Mouse (Mus musculus): ENCODE results near the gene Hipk2. TPM values are rescaled to one million over a fixed set of nuclear protein-coding genes. Genes with fewer than 3 reads are reported as not detected.

Gene Hipk2
- polyA plus RNA-seq, 2 experiments = 11.9 to 12.3 TPM

DNA sequence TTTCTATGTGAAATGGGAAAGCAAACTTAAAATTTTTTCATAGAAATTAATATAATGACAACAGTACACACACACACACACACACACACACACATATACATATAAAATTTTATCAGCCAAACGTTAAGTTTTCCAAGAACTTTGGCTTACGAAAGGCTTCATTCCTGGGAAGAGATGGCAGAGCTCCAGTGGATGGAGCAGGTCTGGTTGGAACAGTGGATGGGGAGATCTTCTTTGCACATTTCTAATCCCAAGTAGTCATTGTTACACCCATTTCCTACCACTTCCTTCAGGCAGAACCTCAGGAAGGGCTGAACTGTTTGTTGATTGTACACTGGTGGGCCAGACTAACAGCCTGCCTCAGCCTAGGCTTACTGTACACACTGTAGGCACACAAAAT, 106.3 kb downstream of the Hipk2 start:
- H3K4me2 ChIP-seq (replicated peaks; ENCODE audit: low read depth, low read length, severe bottlenecking) = no peak overlapping the region
- H3K4me1 ChIP-seq (ENCODE audit: control insufficient read depth, insufficient read depth, low read length) = no peaks in the 10 kb centered on the region
- TF ChIP-seq POLR2A (IDR thresholded peaks at IDR 0.05; ENCODE audit: borderline replicate concordance, extremely low read depth, insufficient read depth, insufficient read length) = no peak
- H3K4me3 ChIP-seq (replicated peaks; ENCODE audit: low read length) = no peak overlapping the region
- no peaks in the 10 kb centered on the region for H3K9me3 ChIP-seq (ENCODE audit: control insufficient read depth, low read length)
- no peaks in the 10 kb centered on the region for H3K27me3 ChIP-seq (ENCODE audit: control insufficient read depth, insufficient read depth, low read length)
- no peaks in the 10 kb centered on the region for H3K36me3 ChIP-seq (ENCODE audit: control insufficient read depth, insufficient read depth, low read length)
- DNase-seq (ENCODE audit: low spot score) = no peak
- 81% methylated on average over 2 of the region's 2 CpGs for WGBS
- no peak overlapping the region for H3K27ac ChIP-seq (replicated peaks; ENCODE audit: low read depth, low read length)
- H3K9ac ChIP-seq (ENCODE audit: low read depth, low read length, severe bottlenecking) = no peak overlapping the region
- no peak for ATAC-seq (ENCODE audit: low FRiP score, low read depth)

DNA sequence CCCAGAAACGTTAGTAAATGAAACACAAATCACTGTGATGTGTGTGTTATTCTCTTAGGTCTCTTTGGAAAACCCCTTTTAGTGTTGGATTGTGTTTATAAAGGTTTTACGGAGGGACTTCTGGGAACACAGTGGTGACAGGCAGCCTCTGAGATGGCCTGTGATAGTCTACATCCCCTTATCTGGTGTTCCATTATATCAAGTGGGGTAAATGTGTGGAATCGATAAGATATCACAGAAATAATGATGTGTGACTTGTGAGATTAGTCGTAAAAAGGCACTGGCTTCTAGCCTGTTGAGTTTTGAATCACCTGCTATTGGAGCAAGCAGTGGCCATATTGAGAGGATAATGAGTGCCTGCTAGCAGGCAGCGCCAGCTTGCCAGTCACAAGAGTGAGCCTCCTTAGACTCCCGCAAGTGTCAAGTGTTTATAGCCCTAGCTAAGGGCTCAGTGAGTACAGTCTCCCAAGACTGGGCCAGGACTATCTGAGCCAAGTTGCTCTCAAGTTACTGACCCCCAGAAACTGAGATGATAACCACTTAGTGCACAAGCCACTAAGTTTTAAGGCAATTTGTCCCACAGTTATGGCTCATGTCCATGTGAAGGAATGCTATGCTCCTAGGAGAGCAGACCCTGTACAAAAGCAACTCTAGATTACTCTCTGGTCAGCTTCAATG, 113.2 kb downstream of the Hipk2 start:
- no peaks in the 10 kb centered on the region for H3K36me3 ChIP-seq (ENCODE audit: control insufficient read depth, insufficient read depth, low read length)
- H3K27ac ChIP-seq (replicated peaks; ENCODE audit: low read depth, low read length) = no peak overlapping the region
- no peak overlapping the region for H3K4me3 ChIP-seq (replicated peaks; ENCODE audit: low read length)
- 65% methylated on average over 6 of the region's 6 CpGs for WGBS
- H3K9me3 ChIP-seq (ENCODE audit: control insufficient read depth, low read length) = no peaks in the 10 kb centered on the region
- TF ChIP-seq POLR2A (IDR thresholded peaks at IDR 0.05; ENCODE audit: borderline replicate concordance, extremely low read depth, insufficient read depth, insufficient read length) = no peak
- no peaks in the 10 kb centered on the region for H3K4me1 ChIP-seq (ENCODE audit: control insufficient read depth, insufficient read depth, low read length)
- ATAC-seq (ENCODE audit: low FRiP score, low read depth) (no peak), DNase-seq (ENCODE audit: low spot score) (no peak)
- no peak overlapping the region for H3K4me2 ChIP-seq (replicated peaks; ENCODE audit: low read depth, low read length, severe bottlenecking)
- no peaks in the 10 kb centered on the region for H3K27me3 ChIP-seq (ENCODE audit: control insufficient read depth, insufficient read depth, low read length)
- H3K9ac ChIP-seq (ENCODE audit: low read depth, low read length, severe bottlenecking) = no peak overlapping the region

DNA sequence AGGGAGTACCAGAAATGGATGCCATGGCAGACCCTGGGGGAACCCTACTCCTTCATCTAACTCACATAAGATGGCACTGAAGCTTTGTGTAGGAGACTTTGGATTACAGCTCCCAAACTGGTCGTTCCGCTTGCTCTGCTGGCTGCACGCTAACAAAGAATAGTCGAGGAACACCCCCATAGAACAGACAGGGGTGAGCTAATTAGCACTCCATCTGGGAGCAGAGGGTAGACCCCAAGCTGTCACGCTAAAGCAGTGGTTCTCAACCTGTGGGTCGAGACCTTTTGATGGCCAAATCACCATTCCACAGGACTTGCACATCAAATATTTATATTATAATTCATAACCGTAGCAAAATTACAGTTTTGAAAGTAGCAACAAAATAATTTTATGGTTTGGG, 114.0 kb downstream of the Hipk2 start:
- Histone ChIP-seq H3K4me3 (replicated peaks; ENCODE audit: low read length) (no peak overlapping the region), H3K27ac (replicated peaks; ENCODE audit: low read depth, low read length) (no peak overlapping the region), H3K4me2 (replicated peaks; ENCODE audit: low read depth, low read length, severe bottlenecking) (no peak overlapping the region), H3K9ac (ENCODE audit: low read depth, low read length, severe bottlenecking) (no peak overlapping the region), H3K9me3 (ENCODE audit: control insufficient read depth, low read length) (no peaks in the 10 kb centered on the region), H3K27me3 (ENCODE audit: control insufficient read depth, insufficient read depth, low read length) (no peaks in the 10 kb centered on the region), H3K36me3 (ENCODE audit: control insufficient read depth, insufficient read depth, low read length) (no peaks in the 10 kb centered on the region), H3K4me1 (ENCODE audit: control insufficient read depth, insufficient read depth, low read length) (no peaks in the 10 kb centered on the region)
- WGBS = 85% methylated on average over 7 of the region's 7 CpGs
- DNase-seq (ENCODE audit: low spot score) (no peak), ATAC-seq (ENCODE audit: low FRiP score, low read depth) (no peak)
- no peak for TF ChIP-seq POLR2A (IDR thresholded peaks at IDR 0.05; ENCODE audit: borderline replicate concordance, extremely low read depth, insufficient read depth, insufficient read length)

DNA sequence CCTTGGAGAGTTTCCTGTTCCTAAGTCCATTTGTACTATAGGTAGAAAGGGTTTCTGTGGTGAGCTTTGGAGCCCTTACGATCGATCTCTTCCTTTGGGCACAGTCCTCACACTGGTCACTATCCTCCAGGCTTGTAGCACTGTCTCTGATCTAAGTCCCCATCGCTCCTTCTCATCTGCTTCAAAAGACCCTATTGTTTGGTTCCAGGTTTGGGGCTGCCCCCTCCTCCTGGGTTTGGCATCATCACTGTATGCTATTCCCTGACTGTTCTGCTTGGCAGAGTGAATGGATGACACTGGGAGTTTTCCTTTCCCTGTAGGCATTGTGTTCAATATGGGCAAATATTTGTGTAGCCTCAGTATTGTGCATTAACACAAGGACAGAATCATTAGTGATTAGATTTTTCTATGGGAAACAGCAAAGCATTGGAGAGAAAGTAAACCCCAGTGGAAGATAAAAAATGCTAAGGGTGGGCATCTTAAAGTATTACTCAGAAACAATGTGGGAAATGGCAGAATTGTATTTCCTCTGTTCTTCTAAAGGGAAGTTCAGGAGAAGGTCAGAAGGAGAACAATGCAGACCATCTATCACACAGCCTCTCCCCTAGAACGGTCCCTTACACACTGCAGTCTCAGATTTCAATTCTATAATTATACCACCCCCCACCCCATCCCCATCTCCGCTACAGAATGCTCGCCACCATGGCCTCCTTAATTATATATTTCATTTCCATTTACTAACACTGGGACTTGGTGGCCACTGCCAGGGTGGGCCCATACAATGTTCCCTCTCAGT, 114.9 kb downstream of the Hipk2 start:
- Histone ChIP-seq H3K27ac (replicated peaks; ENCODE audit: low read depth, low read length) (no peak overlapping the region), H3K36me3 (ENCODE audit: control insufficient read depth, insufficient read depth, low read length) (no peaks in the 10 kb centered on the region), H3K27me3 (ENCODE audit: control insufficient read depth, insufficient read depth, low read length) (no peaks in the 10 kb centered on the region), H3K4me1 (ENCODE audit: control insufficient read depth, insufficient read depth, low read length) (no peaks in the 10 kb centered on the region), H3K9ac (ENCODE audit: low read depth, low read length, severe bottlenecking) (no peak overlapping the region), H3K4me2 (replicated peaks; ENCODE audit: low read depth, low read length, severe bottlenecking) (no peak overlapping the region), H3K9me3 (ENCODE audit: control insufficient read depth, low read length) (no peaks in the 10 kb centered on the region), H3K4me3 (replicated peaks; ENCODE audit: low read length) (no peak overlapping the region)
- DNase-seq (ENCODE audit: low spot score) = no peak
- 71% methylated on average over 6 of the region's 6 CpGs for WGBS
- no peak for ATAC-seq (ENCODE audit: low FRiP score, low read depth)
- TF ChIP-seq POLR2A (IDR thresholded peaks at IDR 0.05; ENCODE audit: borderline replicate concordance, extremely low read depth, insufficient read depth, insufficient read length) = no peak

DNA sequence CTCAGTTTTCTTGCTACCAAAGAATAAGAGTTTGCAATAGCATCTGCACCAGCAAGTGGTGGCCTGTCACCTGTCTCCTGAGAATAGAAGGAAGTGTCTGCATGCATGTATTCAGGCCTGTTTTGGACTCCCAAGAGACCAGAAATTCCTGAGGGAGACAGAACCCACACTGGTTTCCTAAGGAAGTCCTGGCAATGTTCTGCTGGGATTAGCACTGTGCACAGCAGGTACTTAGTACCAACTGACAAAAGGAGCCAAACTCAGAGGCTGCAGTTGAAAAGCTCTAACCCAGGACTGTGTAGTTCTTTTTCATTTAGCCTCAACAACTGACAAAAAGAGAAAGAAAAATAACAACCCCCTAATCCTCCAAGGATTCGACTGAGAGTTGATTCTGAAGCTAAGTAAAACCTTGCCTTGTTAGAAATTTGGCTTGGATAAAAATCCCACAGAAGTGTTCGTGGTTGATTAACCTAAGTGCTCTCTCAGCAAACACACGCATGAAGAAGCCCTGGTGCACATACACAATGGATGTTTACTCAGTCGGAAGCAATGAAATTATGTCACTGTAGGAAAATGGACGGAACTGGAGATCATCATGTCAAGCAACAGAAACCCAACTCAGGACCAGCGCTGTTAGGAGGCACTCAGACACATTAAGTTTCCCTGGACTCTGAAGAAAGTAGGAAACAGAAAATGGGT, 115.9 kb downstream of the Hipk2 start:
- WGBS = 77% methylated on average over 6 of the region's 6 CpGs
- DNase-seq (ENCODE audit: low spot score) (no peak), ATAC-seq (ENCODE audit: low FRiP score, low read depth) (no peak)

More for the DNA sequence above, 115.9 kb downstream of the Hipk2 start:
- Histone ChIP-seq H3K36me3 (ENCODE audit: control insufficient read depth, insufficient read depth, low read length) (no peaks in the 10 kb centered on the region), H3K9me3 (ENCODE audit: control insufficient read depth, low read length) (no peaks in the 10 kb centered on the region), H3K4me1 (ENCODE audit: control insufficient read depth, insufficient read depth, low read length) (no peaks in the 10 kb centered on the region), H3K27ac (replicated peaks; ENCODE audit: low read depth, low read length) (no peak overlapping the region), H3K4me2 (replicated peaks; ENCODE audit: low read depth, low read length, severe bottlenecking) (no peak overlapping the region), H3K9ac (ENCODE audit: low read depth, low read length, severe bottlenecking) (no peak overlapping the region), H3K4me3 (replicated peaks; ENCODE audit: low read length) (no peak overlapping the region), H3K27me3 (ENCODE audit: control insufficient read depth, insufficient read depth, low read length) (no peaks in the 10 kb centered on the region)
- TF ChIP-seq POLR2A (IDR thresholded peaks at IDR 0.05; ENCODE audit: borderline replicate concordance, extremely low read depth, insufficient read depth, insufficient read length) = no peak

All from limb, embryonic 14.5 days (tissue).